Mouse (Mus musculus) adrenal gland, postnatal 0 days (tissue): ENCODE results near the gene Tmtc2. TPM values are rescaled to one million over a fixed set of nuclear protein-coding genes. Genes with fewer than 3 reads are reported as not detected.

Source experiments
- polyA plus RNA-seq: library from polyadenylated mRNA; unstranded; fragments of >200 nt; fragmentation: Nextera tagmentation; extraction: Ambion mirVana; gene quantifications from 2 replicates; pipeline ENCODE4 v1.2.1, GENCODE M21; 2015

The Tmtc2 gene
- polyA plus RNA-seq, result 3.3 and 3.8 TPM in 2 replicates

GRCm38 (mm10) chr10:105573908-105574694, at the start of gene Tmtc2:
Tmtc2 (minus strand) TSS chr10:105574451.

